Comparison of ENCODE assay signal across 32 mouse cellular contexts in the genomic region with DNA sequence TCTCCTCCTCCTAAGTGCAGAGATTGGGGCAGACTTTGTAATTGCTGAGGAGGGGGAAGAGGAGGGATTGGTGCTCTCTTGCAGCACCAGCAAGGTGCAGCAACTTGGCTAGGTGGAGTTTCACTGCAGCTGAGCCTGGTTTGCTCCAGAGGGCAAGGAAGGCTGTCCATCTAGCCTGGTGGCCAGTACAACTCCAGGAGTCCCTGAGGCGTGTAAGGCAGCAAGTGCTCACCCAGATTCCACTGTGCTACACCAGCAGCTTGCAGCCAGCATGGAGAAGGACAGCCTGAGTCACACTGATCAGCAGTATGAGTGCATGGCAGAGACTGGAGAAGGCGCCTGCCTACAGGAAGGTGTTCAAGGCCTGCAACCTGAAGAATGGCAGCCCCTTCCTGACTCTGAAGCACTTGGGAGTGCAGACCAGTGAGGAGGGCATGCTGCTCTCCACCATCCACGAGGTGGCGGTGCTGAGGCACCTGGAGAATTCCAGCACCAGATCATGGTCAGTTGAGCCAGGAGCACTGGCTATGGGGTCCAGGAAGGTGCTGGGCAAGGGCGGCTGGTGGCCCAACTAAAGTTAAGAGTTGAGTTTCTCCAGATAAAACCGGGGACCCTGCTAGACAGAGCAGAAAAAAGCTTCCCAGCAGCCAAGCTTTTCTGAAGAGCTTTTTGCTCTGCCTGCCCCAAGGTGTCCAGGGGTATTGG. TPM values are rescaled to one million over a fixed set of nuclear protein-coding genes. Genes with fewer than 3 reads are reported as not detected.
DNase-seq lines count a peak whose midpoint lies in the region; ATAC-seq and TF ChIP-seq lines count a peak whose summit lies in the region.
"Not testable (repeated sequence)": the region's sequence is repeated elsewhere in the genome, so short reads cannot be mapped to it uniquely, and the experiment has no call there.
"Had no signal": no experiment of that assay in that cellular context is flagged by ENCODE, and none has a peak within 500 bp of the region (broad histone marks: within the 10 kb centered on the region; RNA-seq: fewer than 3 reads in every experiment).

No protein-coding gene starts in this region.

- peak; percentile 5 for DNase-seq in forebrain, embryonic 10.5 days (ENCODE audit: extremely low spot score, low spot score)
- DNase-seq in heart, embryonic 10.5 days (ENCODE audit: low spot score) = peak; percentile 36
- DNase-seq in kidney, adult 2 months = peak; percentile 26
- DNase-seq in kidney, postnatal 0 days (ENCODE audit: low spot score); layer of hippocampus, adult 2 months (ENCODE audit: low spot score in 2 of 2); lung, embryonic 14.5 days: not testable (repeated sequence)

- H3K9ac ChIP-seq in kidney, postnatal 0 days (ENCODE audit: low read depth, low read length); lung, embryonic 14.5 days: not testable (repeated sequence)

- ATAC-seq in kidney, postnatal 0 days (replicated peaks; ENCODE audit: low FRiP score, low read depth) = not testable (repeated sequence)
- peak; percentile 56; the same call in 1 of the 2 replicates for ATAC-seq in lung, embryonic 14.5 days (ENCODE audit: insufficient read depth)

- not testable (repeated sequence) for H3K9me3 ChIP-seq in forebrain, embryonic 10.5 days; heart, embryonic 10.5 days; kidney, postnatal 0 days (replicated peaks; ENCODE audit: low read length); lung, embryonic 14.5 days (ENCODE audit: low read depth, low read length)

- not testable (repeated sequence) for TF ChIP-seq CTCF in kidney, adult 2 months (conservative IDR thresholded peaks at IDR 0.05; ENCODE audit: insufficient read depth, insufficient read length, low read depth, low read length); testis, adult 2 months (IDR thresholded peaks at IDR 0.05; ENCODE audit: control insufficient read depth, insufficient read depth, insufficient replicate concordance, low read depth, low read length)
- 0 out of 2 replicates have a peak, but pooled peaks have one; percentile 13 for TF ChIP-seq CTCF in kidney, postnatal 0 days (IDR thresholded peaks at IDR 0.05; ENCODE audit: low read depth)
- TF ChIP-seq CTCF in layer of hippocampus, adult 2 months (conservative IDR thresholded peaks at IDR 0.05) = peak; percentile 22; the same call in 1 of the 2 replicates
- peak; percentile 12; the same call in 1 of the 2 replicates for TF ChIP-seq CTCF in lung, embryonic 14.5 days (IDR thresholded peaks at IDR 0.05; ENCODE audit: low read depth)

- H3K27ac ChIP-seq in forebrain, embryonic 10.5 days; heart, embryonic 10.5 days; kidney, adult 2 months (ENCODE audit: insufficient read depth, low read depth, low read length); kidney, postnatal 0 days; layer of hippocampus, adult 2 months; lung, embryonic 14.5 days (ENCODE audit: low read depth); testis, adult 2 months (ENCODE audit: control insufficient read depth, insufficient read depth, low read depth, low read length): not testable (repeated sequence)

- H3K36me3 ChIP-seq in forebrain, embryonic 10.5 days (replicated peaks); heart, embryonic 10.5 days; kidney, adult 2 months (ENCODE audit: control insufficient read depth, insufficient read depth, low read length); kidney, postnatal 0 days (ENCODE audit: insufficient read depth, low read length); lung, embryonic 14.5 days (ENCODE audit: insufficient read depth); testis, adult 2 months (ENCODE audit: control insufficient read depth, insufficient read depth, low read length): not testable (repeated sequence)

- not testable (repeated sequence) for TF ChIP-seq POLR2A in kidney, adult 2 months (IDR thresholded peaks at IDR 0.05; ENCODE audit: low read depth, low read length); testis, adult 2 months (IDR thresholded peaks at IDR 0.05; ENCODE audit: control insufficient read depth, low read depth, low read length)

- H3K4me1 ChIP-seq in forebrain, embryonic 10.5 days; heart, embryonic 10.5 days; kidney, adult 2 months (ENCODE audit: control insufficient read depth, insufficient read depth, low read length); kidney, postnatal 0 days (replicated peaks; ENCODE audit: insufficient read depth, low read length); lung, embryonic 14.5 days (ENCODE audit: insufficient read depth); testis, adult 2 months (ENCODE audit: control insufficient read depth, insufficient read depth, low read length): not testable (repeated sequence)

- H3K27me3 ChIP-seq in forebrain, embryonic 10.5 days (ENCODE audit: poor library complexity, severe bottlenecking); heart, embryonic 10.5 days (ENCODE audit: insufficient read depth, poor library complexity, severe bottlenecking); kidney, adult 2 months (replicated peaks; ENCODE audit: control insufficient read depth, insufficient read depth, low read length); kidney, postnatal 0 days (ENCODE audit: insufficient read depth, low read length); lung, embryonic 14.5 days (ENCODE audit: insufficient read depth, low read length); testis, adult 2 months (ENCODE audit: control insufficient read depth, insufficient read depth, low read length): not testable (repeated sequence)

- H3K4me2 ChIP-seq in kidney, postnatal 0 days (ENCODE audit: low read length); lung, embryonic 14.5 days: not testable (repeated sequence)

- WGBS in forebrain, embryonic 10.5 days = 32% methylated on average over 5 of the region's 6 CpGs
- WGBS in heart, embryonic 10.5 days = 27% methylated on average over 5 of the region's 6 CpGs
- 29% methylated on average over 5 of the region's 6 CpGs for WGBS in kidney, adult 2 months
- 30% methylated on average over 5 of the region's 6 CpGs for WGBS in kidney, postnatal 0 days
- 27% methylated on average over 5 of the region's 6 CpGs for WGBS in lung, embryonic 14.5 days

- H3K4me3 ChIP-seq in forebrain, embryonic 10.5 days; heart, embryonic 10.5 days; kidney, adult 2 months (ENCODE audit: insufficient read depth, low read depth, low read length); kidney, postnatal 0 days (replicated peaks; ENCODE audit: low read depth, low read length); layer of hippocampus, adult 2 months; lung, embryonic 14.5 days (ENCODE audit: low read depth, low read length): not testable (repeated sequence)
- peak overlapping the region; percentile 68 for H3K4me3 ChIP-seq in testis, adult 2 months (ENCODE audit: control insufficient read depth, low read depth, low read length)

RNA-seq across cellular contexts. Expression of gene Gm8126, which starts 7.7 kb away (rescaled TPM):
- not detected in 2 replicates for polyA plus RNA-seq in forebrain, embryonic 10.5 days (2016; fragmentation: Nextera tagmentation; extraction: Ambion mirVana)
- not detected in 2 replicates for polyA plus RNA-seq in heart, embryonic 10.5 days (2016; fragmentation: Nextera tagmentation; extraction: Ambion mirVana)
- polyA plus RNA-seq in kidney, adult 2 months (2012; rRNA removed) = 0.39 and 0.50 TPM in 2 replicates
- polyA plus RNA-seq in kidney, postnatal 0 days (2015; fragmentation: Nextera tagmentation; extraction: Ambion mirVana) = not detected in 2 replicates
- total RNA-seq in layer of hippocampus, adult 2 months (2021) = not detected
- 0.14 TPM in 1 of 2 replicates, not detected in the other for polyA plus RNA-seq in lung, embryonic 14.5 days (2014; fragmentation: Nextera tagmentation; extraction: Ambion mirVana)
- 3.4 and 5.2 TPM in 2 replicates for polyA plus RNA-seq in testis, adult 2 months (2012; rRNA removed)
- total RNA-seq: adrenal gland, adult 8-10 months; adrenal gland, postnatal 25 days; forebrain, postnatal 0 days; gastrocnemius, adult 2 months; gastrocnemius, postnatal 25 days; heart, adult 2 months; heart, postnatal 25 days; hematopoietic stem cell, adult 5-6 weeks; MEL had no signal
- polyA plus RNA-seq: activated CD4-positive, CD25-positive, alpha-beta regulatory T cell, adult 4 months; brain, embryonic 14.5 days; CD4-positive, CD25-positive, alpha-beta regulatory T cell, adult 4 months; cortical plate, adult 2 months; embryonic facial prominence, embryonic 11.5 days; embryonic facial prominence, embryonic 14.5 days; forebrain, embryonic 11.5 days; forebrain, embryonic 14.5 days; forebrain, postnatal 0 days; heart, adult 2 months; heart, embryonic 11.5 days; heart, embryonic 14.5 days; heart, postnatal 0 days; hindbrain, embryonic 12.5 days; hindbrain, embryonic 15.5 days had no signal

RNA-seq across cellular contexts. Expression of gene Gm8122, which starts 15.6 kb away (rescaled TPM):
- not detected in 2 replicates for polyA plus RNA-seq in forebrain, embryonic 10.5 days (2016; fragmentation: Nextera tagmentation; extraction: Ambion mirVana)
- not detected in 2 replicates for polyA plus RNA-seq in heart, embryonic 10.5 days (2016; fragmentation: Nextera tagmentation; extraction: Ambion mirVana)
- 0.06 and 0.10 TPM in 2 replicates for polyA plus RNA-seq in kidney, adult 2 months (2012; rRNA removed)
- not detected in 2 replicates for polyA plus RNA-seq in kidney, postnatal 0 days (2015; fragmentation: Nextera tagmentation; extraction: Ambion mirVana)
- not detected for total RNA-seq in layer of hippocampus, adult 2 months (2021)
- not detected in 2 replicates for polyA plus RNA-seq in lung, embryonic 14.5 days (2014; fragmentation: Nextera tagmentation; extraction: Ambion mirVana)
- polyA plus RNA-seq in testis, adult 2 months (2012; rRNA removed) = 0.23 and 0.44 TPM in 2 replicates
- total RNA-seq: adrenal gland, adult 8-10 months; adrenal gland, postnatal 25 days; forebrain, postnatal 0 days; gastrocnemius, adult 2 months; gastrocnemius, postnatal 25 days; heart, adult 2 months; heart, postnatal 25 days; hematopoietic stem cell, adult 5-6 weeks; MEL had no signal
- polyA plus RNA-seq: activated CD4-positive, CD25-positive, alpha-beta regulatory T cell, adult 4 months; brain, embryonic 14.5 days; C2C12; CD4-positive, CD25-positive, alpha-beta regulatory T cell, adult 4 months; cortical plate, adult 2 months; embryonic facial prominence, embryonic 11.5 days; embryonic facial prominence, embryonic 14.5 days; forebrain, embryonic 11.5 days; forebrain, embryonic 14.5 days; forebrain, postnatal 0 days; frontal cortex, adult 2 months; gonadal fat pad, adult 2 months; heart, adult 2 months; heart, embryonic 11.5 days; heart, embryonic 14.5 days; heart, postnatal 0 days; hindbrain, embryonic 12.5 days; hindbrain, embryonic 15.5 days had no signal

RNA-seq across cellular contexts. Expression of gene Gm9732, which starts 24.1 kb away (rescaled TPM):
- polyA plus RNA-seq in forebrain, embryonic 10.5 days (2016; fragmentation: Nextera tagmentation; extraction: Ambion mirVana) = not detected in 2 replicates
- polyA plus RNA-seq in heart, embryonic 10.5 days (2016; fragmentation: Nextera tagmentation; extraction: Ambion mirVana) = not detected in 2 replicates
- 0.08 and 0.30 TPM in 2 replicates for polyA plus RNA-seq in kidney, adult 2 months (2012; rRNA removed)
- 0.11 and 0.34 TPM in 2 replicates for polyA plus RNA-seq in kidney, postnatal 0 days (2015; fragmentation: Nextera tagmentation; extraction: Ambion mirVana)
- not detected for total RNA-seq in layer of hippocampus, adult 2 months (2021)
- not detected in 2 replicates for polyA plus RNA-seq in lung, embryonic 14.5 days (2014; fragmentation: Nextera tagmentation; extraction: Ambion mirVana)
- 4.6 and 5.0 TPM in 2 replicates for polyA plus RNA-seq in testis, adult 2 months (2012; rRNA removed)
- total RNA-seq: adrenal gland, adult 8-10 months; adrenal gland, postnatal 25 days; forebrain, postnatal 0 days; gastrocnemius, adult 2 months; gastrocnemius, postnatal 25 days; heart, adult 2 months; heart, postnatal 25 days; hematopoietic stem cell, adult 5-6 weeks had no signal
- polyA plus RNA-seq: brain, embryonic 14.5 days; cortical plate, adult 2 months; embryonic facial prominence, embryonic 11.5 days; embryonic facial prominence, embryonic 14.5 days; forebrain, embryonic 11.5 days; forebrain, embryonic 14.5 days; forebrain, postnatal 0 days; heart, adult 2 months; heart, embryonic 11.5 days; heart, embryonic 14.5 days; heart, postnatal 0 days; hindbrain, embryonic 12.5 days; hindbrain, embryonic 15.5 days had no signal

RNA-seq across cellular contexts. Expression of gene Gm8127, which starts 42.9 kb away (rescaled TPM):
- not detected in 2 replicates for polyA plus RNA-seq in forebrain, embryonic 10.5 days (2016; fragmentation: Nextera tagmentation; extraction: Ambion mirVana)
- not detected in 2 replicates for polyA plus RNA-seq in heart, embryonic 10.5 days (2016; fragmentation: Nextera tagmentation; extraction: Ambion mirVana)
- not detected in 2 replicates for polyA plus RNA-seq in kidney, adult 2 months (2012; rRNA removed)
- polyA plus RNA-seq in kidney, postnatal 0 days (2015; fragmentation: Nextera tagmentation; extraction: Ambion mirVana) = not detected in 2 replicates
- not detected for total RNA-seq in layer of hippocampus, adult 2 months (2021)
- polyA plus RNA-seq in lung, embryonic 14.5 days (2014; fragmentation: Nextera tagmentation; extraction: Ambion mirVana) = not detected in 2 replicates
- polyA plus RNA-seq in testis, adult 2 months (2012; rRNA removed) = 2.8 and 3.5 TPM in 2 replicates
- total RNA-seq: adrenal gland, adult 8-10 months; adrenal gland, postnatal 25 days; forebrain, postnatal 0 days; gastrocnemius, adult 2 months; gastrocnemius, postnatal 25 days; heart, adult 2 months; heart, postnatal 25 days; hematopoietic stem cell, adult 5-6 weeks; MEL had no signal
- polyA plus RNA-seq: activated CD4-positive, CD25-positive, alpha-beta regulatory T cell, adult 4 months; brain, embryonic 14.5 days; C2C12; CD4-positive, CD25-positive, alpha-beta regulatory T cell, adult 4 months; cortical plate, adult 2 months; embryonic facial prominence, embryonic 11.5 days; embryonic facial prominence, embryonic 14.5 days; forebrain, embryonic 11.5 days; forebrain, embryonic 14.5 days; forebrain, postnatal 0 days; frontal cortex, adult 2 months; gonadal fat pad, adult 2 months; heart, adult 2 months; heart, embryonic 11.5 days; heart, embryonic 14.5 days; heart, postnatal 0 days; hindbrain, embryonic 12.5 days; hindbrain, embryonic 15.5 days had no signal
